Mouse (Mus musculus) heart, embryonic 13.5 days (tissue): ENCODE data around the gene Cxcr3. TPM values are rescaled to one million over a fixed set of nuclear protein-coding genes. Genes with fewer than 3 reads are reported as not detected.

ENCODE experiments used
- ATAC-seq: fragments of 200-750 bp; cut with Nextera tagmentation; 2 replicates; pipeline ENCODE4 v1.8.0; 2017; ENCODE audit warnings: moderate TSS enrichment; ENCODE audit not compliant: insufficient number of reproducible peaks, low FRiP score, low TSS enrichment; ENCODE audit errors: extremely low read depth
- H3K27ac ChIP-seq: fragments of 300-500 bp; sonication (generic); replicated peaks from 2 replicates; pipeline ENCODE4 v1.5.1; 2015; ENCODE audit warnings: moderate library complexity, mild to moderate bottlenecking, inconsistent platforms
- H3K27me3 ChIP-seq: fragments of 300-500 bp; sonication (generic); replicated peaks from 2 replicates; pipeline ENCODE4 v1.6.1; 2015; ENCODE audit warnings: mild to moderate bottlenecking, inconsistent platforms
- H3K36me3 ChIP-seq: fragments of 300-500 bp; sonication (generic); 2 replicates; pipeline ENCODE4 v1.6.1; 2015; ENCODE audit warnings: mild to moderate bottlenecking, inconsistent platforms
- H3K4me1 ChIP-seq: fragments of 300-500 bp; sonication (generic); 2 replicates; pipeline ENCODE4 v1.6.1; 2015; ENCODE audit warnings: inconsistent platforms
- H3K4me2 ChIP-seq: fragments of 300-500 bp; sonication (generic); 2 replicates; pipeline ENCODE4 v1.6.1; 2015; ENCODE audit warnings: inconsistent platforms, mild to moderate bottlenecking, moderate library complexity
- H3K4me3 ChIP-seq: fragments of 300-500 bp; sonication (generic); 2 replicates; pipeline ENCODE4 v1.5.1; 2015; ENCODE audit warnings: moderate library complexity, mild to moderate bottlenecking, inconsistent platforms
- H3K9ac ChIP-seq: fragments of 300-500 bp; sonication (generic); 2 replicates; pipeline ENCODE4 v1.6.1; 2015; ENCODE audit warnings: inconsistent platforms, mild to moderate bottlenecking, moderate library complexity
- H3K9me3 ChIP-seq: fragments of 300-500 bp; sonication (generic); 2 replicates; pipeline ENCODE4 v1.6.1; 2016; ENCODE audit warnings: inconsistent platforms
- WGBS: fragments of 180-500 bp; shearing (Covaris S2); methylation state at CpG from one replicate; pipeline ENCODE4 v1.1.7; 2015; ENCODE audit warnings: mixed read lengths; 5-methylcytosine and 5-hydroxymethylcytosine counted together
- polyA plus RNA-seq: library from polyadenylated mRNA; unstranded; fragments of >200 nt; fragmentation: Nextera tagmentation; extraction: Ambion mirVana; gene quantifications from 2 replicates; pipeline ENCODE4 v1.2.1, GENCODE M21; 2015

Gene Cxcr3
- polyA plus RNA-seq, 1 experiment from 2014 or later = 0.27 TPM

GRCm38 (mm10) chrX:101734981-101735380 lies 912 bp upstream of the Cxcr3 start:
- no peak for ATAC-seq
- no peaks in the 10 kb centered on the region for H3K36me3 ChIP-seq
- peaks cover 64% of the 10 kb centered on the region for H3K27me3 ChIP-seq
- no peak overlapping the region for H3K4me3 ChIP-seq
- H3K9me3 ChIP-seq = no peaks in the 10 kb centered on the region
- no peak overlapping the region for H3K9ac ChIP-seq
- H3K27ac ChIP-seq = no peak overlapping the region
- peaks cover 8% of the 10 kb centered on the region; the same call in 1 of the 2 replicates for H3K4me1 ChIP-seq
- WGBS = 60% methylated on average over 5 of the region's 5 CpGs
- H3K4me2 ChIP-seq = no peak overlapping the region

DNA sequence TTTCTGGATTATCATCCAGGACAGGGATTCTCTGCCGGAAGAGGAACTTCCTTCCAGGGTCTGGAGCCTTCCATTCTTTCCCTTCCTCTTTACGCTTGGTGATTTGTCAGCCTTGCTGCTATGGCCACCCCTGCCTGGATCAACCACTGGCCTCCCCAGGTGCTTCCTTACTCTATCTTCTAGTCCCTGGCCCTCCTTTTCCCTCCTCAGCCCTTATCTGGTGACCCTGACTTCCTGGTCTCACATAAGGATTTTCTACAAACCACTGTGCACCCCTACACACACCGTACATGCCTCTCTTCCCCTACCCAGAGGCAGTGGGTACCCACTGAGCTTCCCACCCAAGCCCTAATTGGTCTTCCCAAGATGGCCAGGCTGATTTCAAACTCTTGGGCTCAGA lies 781 bp downstream of the Cxcr3 start:
- no peak overlapping the region for H3K27ac ChIP-seq
- no peaks in the 10 kb centered on the region for H3K9me3 ChIP-seq
- H3K4me1 ChIP-seq = peaks cover 8% of the 10 kb centered on the region; the same call in 1 of the 2 replicates
- WGBS = 57% methylated on average over 3 of the region's 3 CpGs
- no peaks in the 10 kb centered on the region for H3K36me3 ChIP-seq
- H3K27me3 ChIP-seq = peaks cover 60% of the 10 kb centered on the region
- no peak overlapping the region for H3K4me2 ChIP-seq
- no peak overlapping the region for H3K4me3 ChIP-seq
- ATAC-seq = no peak
- no peak overlapping the region for H3K9ac ChIP-seq

- Histone ChIP-seq H3K4me3 (no peak overlapping the region), H3K9me3 (no peaks in the 10 kb centered on the region), H3K4me2 (no peak overlapping the region), H3K27ac (no peak overlapping the region), H3K36me3 (no peaks in the 10 kb centered on the region), H3K27me3 (peaks cover 56% of the 10 kb centered on the region), H3K9ac (no peak overlapping the region), H3K4me1 (peaks cover 8% of the 10 kb centered on the region; the same call in 1 of the 2 replicates)
- 66% methylated on average over 12 of the region's 12 CpGs for WGBS
- ATAC-seq = no peak
Measured at GRCm38 (mm10) chrX:101732644-101733043, 1.4 kb downstream of the Cxcr3 start.

DNA sequence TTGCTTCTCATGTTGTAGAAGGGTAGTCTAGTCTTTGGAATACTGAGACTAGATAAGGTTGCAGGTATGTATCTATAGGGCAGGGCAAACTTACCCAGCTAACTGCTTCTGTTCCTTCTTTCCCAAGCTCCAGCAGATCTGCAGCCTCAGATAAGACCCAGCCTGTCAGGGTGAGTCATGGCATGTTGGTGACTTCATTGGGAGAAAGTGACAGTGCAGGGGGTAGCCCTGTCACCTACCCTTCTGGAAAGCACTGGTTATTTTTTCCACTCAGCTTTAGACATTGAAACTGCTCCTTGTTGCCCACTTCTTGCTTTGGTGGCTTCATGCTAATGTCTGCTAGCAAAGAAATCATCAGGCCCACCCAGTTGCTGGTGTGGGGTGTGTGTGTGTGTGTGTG lies 4.1 kb downstream of the Cxcr3 start:
- H3K9ac ChIP-seq = no peak overlapping the region
- H3K36me3 ChIP-seq = no peaks in the 10 kb centered on the region
- no peak overlapping the region for H3K4me3 ChIP-seq
- H3K27me3 ChIP-seq = peaks cover 34% of the 10 kb centered on the region; the same call in 1 of the 2 replicates
- no peak overlapping the region for H3K4me2 ChIP-seq
- no peaks in the 10 kb centered on the region for H3K9me3 ChIP-seq
- no peak for ATAC-seq
- H3K4me1 ChIP-seq = peaks cover 8% of the 10 kb centered on the region; the same call in 1 of the 2 replicates
- H3K27ac ChIP-seq = no peak overlapping the region

GRCm38 (mm10) chrX:101720401-101720800 lies 13.7 kb downstream of the Cxcr3 start:
- Histone ChIP-seq H3K27me3 (peaks cover 46% of the 10 kb centered on the region), H3K36me3 (no peaks in the 10 kb centered on the region), H3K4me2 (no peak overlapping the region), H3K9ac (no peak overlapping the region), H3K4me3 (no peak overlapping the region), H3K27ac (no peak overlapping the region), H3K4me1 (no peaks in the 10 kb centered on the region), H3K9me3 (no peaks in the 10 kb centered on the region)
- 47% methylated on average over 1 of the region's 1 CpGs for WGBS
- ATAC-seq = no peak

DNA sequence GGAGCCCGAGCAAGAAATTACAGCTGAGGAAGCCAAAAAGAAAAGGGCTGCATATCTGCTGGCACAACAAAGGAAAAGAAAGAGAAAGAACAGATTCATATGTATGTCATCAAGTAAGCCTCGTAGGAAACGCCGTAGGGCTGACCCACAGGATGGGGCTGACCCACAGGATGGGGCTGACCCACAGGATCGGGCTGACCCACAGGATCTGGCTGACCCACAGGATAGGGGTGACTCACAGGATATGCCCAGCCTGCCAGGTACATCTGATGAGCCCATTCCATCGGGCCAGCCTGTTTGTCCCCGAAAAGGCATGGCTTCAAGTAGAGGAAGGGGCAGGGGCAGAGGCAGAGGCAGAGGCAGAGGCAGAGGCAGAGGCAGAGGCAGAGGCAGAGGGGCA lies 29.0 kb downstream of the Cxcr3 start:
- no peak for ATAC-seq
- Histone ChIP-seq H3K27me3 (peaks cover 2% of the 10 kb centered on the region), H3K9ac (no peak overlapping the region), H3K4me2 (no peak overlapping the region), H3K4me1 (no peaks in the 10 kb centered on the region), H3K4me3 (no peak overlapping the region), H3K27ac (no peak overlapping the region), H3K36me3 (no peaks in the 10 kb centered on the region), H3K9me3 (no peaks in the 10 kb centered on the region)
- WGBS = 69% methylated on average over 7 of the region's 7 CpGs

- ATAC-seq = no peak
- no peaks in the 10 kb centered on the region for H3K4me1 ChIP-seq
- no peak overlapping the region for H3K9ac ChIP-seq
- WGBS = 41% methylated on average over 23 of the region's 23 CpGs
- H3K4me2 ChIP-seq = no peak overlapping the region
- H3K9me3 ChIP-seq = peaks cover 27% of the 10 kb centered on the region
- no peaks in the 10 kb centered on the region for H3K27me3 ChIP-seq
- no peaks in the 10 kb centered on the region for H3K36me3 ChIP-seq
- no peak overlapping the region for H3K27ac ChIP-seq
- no peak overlapping the region for H3K4me3 ChIP-seq
Measured at GRCm38 (mm10) chrX:101698232-101698631, 35.8 kb downstream of the Cxcr3 start.

DNA sequence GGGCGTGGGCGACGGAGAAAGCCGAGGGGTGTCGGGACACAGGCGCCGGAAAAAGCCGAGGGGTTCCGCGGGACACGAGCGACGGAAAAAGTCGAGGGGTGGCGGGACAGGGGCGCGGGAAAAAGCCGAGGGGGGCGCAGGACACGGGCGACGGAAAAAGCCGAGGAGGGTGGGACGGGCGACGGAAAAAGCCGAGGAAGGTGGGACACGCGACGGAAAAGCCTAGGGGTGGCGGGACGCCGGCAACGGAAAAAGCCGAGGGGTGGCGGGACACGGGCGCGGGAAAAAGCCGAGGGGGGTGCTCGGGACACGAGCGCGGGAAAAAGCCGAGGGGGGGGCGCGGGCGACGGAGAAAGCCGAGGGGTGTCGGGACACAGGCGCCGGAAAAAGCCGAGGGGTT lies 36.5 kb downstream of the Cxcr3 start:
- H3K9me3 ChIP-seq = peaks cover 27% of the 10 kb centered on the region
- H3K4me3 ChIP-seq = no peak overlapping the region
- ATAC-seq = no peak
- no peaks in the 10 kb centered on the region for H3K27me3 ChIP-seq
- no peaks in the 10 kb centered on the region for H3K4me1 ChIP-seq
- no peak overlapping the region for H3K9ac ChIP-seq
- H3K4me2 ChIP-seq = no peak overlapping the region
- no peaks in the 10 kb centered on the region for H3K36me3 ChIP-seq
- no peak overlapping the region for H3K27ac ChIP-seq
- 54% methylated on average over 46 of the region's 54 CpGs for WGBS

DNA sequence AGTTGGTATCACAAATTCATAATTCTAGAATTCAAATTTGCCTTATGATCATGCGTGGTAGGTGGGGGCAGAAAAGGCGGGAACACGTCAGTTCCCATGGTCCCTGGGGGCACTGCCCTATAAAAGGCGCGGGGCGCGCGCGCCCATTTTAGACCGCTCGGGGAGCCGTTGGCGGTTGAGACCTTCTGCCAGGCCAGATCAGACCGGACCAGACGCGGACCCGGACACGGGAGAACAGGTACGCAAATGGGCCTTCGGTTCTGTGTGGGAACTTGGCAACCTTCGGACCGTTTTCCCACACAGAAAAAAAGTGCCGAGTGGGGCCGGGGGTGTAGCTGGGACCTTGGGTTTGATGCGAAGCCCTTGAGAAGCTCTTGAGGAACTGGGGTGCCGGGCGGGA lies 38.4 kb downstream of the Cxcr3 start:
- no peak overlapping the region for H3K9ac ChIP-seq
- no peak overlapping the region for H3K4me2 ChIP-seq
- H3K4me1 ChIP-seq = no peaks in the 10 kb centered on the region
- H3K27ac ChIP-seq = no peak overlapping the region
- H3K4me3 ChIP-seq = no peak overlapping the region
- no peaks in the 10 kb centered on the region for H3K27me3 ChIP-seq
- 89% methylated on average over 27 of the region's 27 CpGs for WGBS
- H3K9me3 ChIP-seq = peaks cover 27% of the 10 kb centered on the region
- ATAC-seq = no peak
- no peaks in the 10 kb centered on the region for H3K36me3 ChIP-seq

Other genes with a start within 250 kb of the Cxcr3 start
- gene Taf1, start 201.5 kb downstream of the Cxcr3 start, polyA plus RNA-seq = 6.5 and 7.1 TPM in 2 replicates
- 85.4 and 90.5 TPM in 2 replicates for gene Ogt, start 94.2 kb downstream of the Cxcr3 start, polyA plus RNA-seq
- 0.22 and 0.28 TPM in 2 replicates for gene Gm4779, start 60.2 kb upstream of the Cxcr3 start, polyA plus RNA-seq
- gene 8030474K03Rik, start 60.4 kb upstream of the Cxcr3 start, polyA plus RNA-seq = 0.17 and 0.19 TPM in 2 replicates
- 11.1 and 11.8 TPM in 2 replicates for gene Nhsl2, start 115.1 kb upstream of the Cxcr3 start, polyA plus RNA-seq